14 mouse cellular contexts compared by ENCODE assay signal in the genomic region with DNA sequence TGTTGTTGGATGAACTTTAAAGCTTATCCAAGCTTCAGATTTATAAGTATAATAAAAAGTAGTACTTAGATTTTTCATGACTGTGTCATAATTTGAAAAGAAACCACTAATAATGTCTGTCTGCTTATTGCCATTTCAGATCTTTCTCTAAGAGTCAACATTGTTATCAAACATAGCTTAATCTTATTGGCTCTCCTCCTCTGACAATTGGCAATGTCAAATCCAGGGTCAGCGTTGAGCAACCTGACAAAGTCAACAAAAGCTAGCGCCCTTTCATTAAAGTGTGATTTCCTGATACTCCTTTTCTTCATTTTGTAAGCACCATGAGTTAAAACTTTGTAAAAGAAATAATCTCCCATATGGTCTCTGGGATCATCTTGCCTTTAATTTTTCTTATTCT.
"Had no signal": no experiment of that assay in that cellular context is flagged by ENCODE, and none has a peak within 500 bp of the region (broad histone marks: within the 10 kb centered on the region; RNA-seq: fewer than 3 reads in every experiment).

No protein-coding gene starts in this region.

- DNase-seq: lung, adult 18-20 months; lung, embryonic 14.5 days; lung, postnatal 10 days; lung, postnatal 4 days; midbrain, embryonic 14.5 days; right cerebral cortex, postnatal 14 days; thymus, adult 18-20 months; thymus, postnatal 14 days; thymus, postnatal 36 days had no signal

- H3K9ac ChIP-seq: liver, embryonic 14.5 days; lung, embryonic 14.5 days; midbrain, embryonic 12.5 days; neural tube, embryonic 12.5 days; stomach, embryonic 15.5 days had no signal

- H3K4me1 ChIP-seq: midbrain, embryonic 10.5 days; midbrain, embryonic 12.5 days; neural tube, embryonic 12.5 days; stomach, embryonic 15.5 days had no signal

- H3K4me3 ChIP-seq: midbrain, embryonic 10.5 days; midbrain, embryonic 12.5 days; neural tube, embryonic 12.5 days; stomach, embryonic 15.5 days had no signal

- H3K27ac ChIP-seq: liver, embryonic 14.5 days; midbrain, embryonic 10.5 days; midbrain, embryonic 12.5 days; neural tube, embryonic 12.5 days; stomach, embryonic 15.5 days had no signal

- H3K36me3 ChIP-seq: midbrain, embryonic 10.5 days; midbrain, embryonic 12.5 days; neural tube, embryonic 12.5 days; stomach, embryonic 15.5 days had no signal

- H3K9me3 ChIP-seq: midbrain, embryonic 10.5 days; midbrain, embryonic 12.5 days; neural tube, embryonic 12.5 days; stomach, embryonic 15.5 days had no signal

- H3K27me3 ChIP-seq: midbrain, embryonic 12.5 days; neural tube, embryonic 12.5 days; stomach, embryonic 15.5 days had no signal

- H3K4me2 ChIP-seq: lung, embryonic 14.5 days; midbrain, embryonic 12.5 days; neural tube, embryonic 12.5 days; stomach, embryonic 15.5 days had no signal
